Mouse (Mus musculus): ENCODE measurements at regions not wholly inside any gene's neighbourhood (a gene's known extent, or its start where the extent isn't known, plus 50 kb on each side); places are given as distances from the start of the nearest gene placed in this dataset.
A peak's percentile ranks its signal among the peaks of the same experiment; 100 is the strongest.

GRCm38 (mm10) chr8:103475816-103476797, 625.3 kb upstream of the Cdh5 start:
- ATAC-seq (no peak), DNase-seq (ENCODE audit: low spot score) (no peak)
- no peaks in the 10 kb centered on the region for H3K4me1 ChIP-seq (ENCODE audit: insufficient read depth, low read length)
- H3K9me3 ChIP-seq (ENCODE audit: low read length) = no peaks in the 10 kb centered on the region
- H3K4me2 ChIP-seq (ENCODE audit: low read depth, low read length) = no peak overlapping the region
- H3K4me3 ChIP-seq (ENCODE audit: low read length) = no peak overlapping the region
- H3K27me3 ChIP-seq (ENCODE audit: insufficient read depth, low read length) = no peaks in the 10 kb centered on the region
- TF ChIP-seq CTCF (IDR thresholded peaks at IDR 0.05; ENCODE audit: low read depth) = no peak
- H3K36me3 ChIP-seq (ENCODE audit: insufficient read depth, low read length) = no peaks in the 10 kb centered on the region
- no peak overlapping the region for H3K27ac ChIP-seq
- 67% methylated on average over 12 of the region's 12 CpGs for WGBS
- H3K9ac ChIP-seq (replicated peaks; ENCODE audit: low read length) = no peak overlapping the region

DNA sequence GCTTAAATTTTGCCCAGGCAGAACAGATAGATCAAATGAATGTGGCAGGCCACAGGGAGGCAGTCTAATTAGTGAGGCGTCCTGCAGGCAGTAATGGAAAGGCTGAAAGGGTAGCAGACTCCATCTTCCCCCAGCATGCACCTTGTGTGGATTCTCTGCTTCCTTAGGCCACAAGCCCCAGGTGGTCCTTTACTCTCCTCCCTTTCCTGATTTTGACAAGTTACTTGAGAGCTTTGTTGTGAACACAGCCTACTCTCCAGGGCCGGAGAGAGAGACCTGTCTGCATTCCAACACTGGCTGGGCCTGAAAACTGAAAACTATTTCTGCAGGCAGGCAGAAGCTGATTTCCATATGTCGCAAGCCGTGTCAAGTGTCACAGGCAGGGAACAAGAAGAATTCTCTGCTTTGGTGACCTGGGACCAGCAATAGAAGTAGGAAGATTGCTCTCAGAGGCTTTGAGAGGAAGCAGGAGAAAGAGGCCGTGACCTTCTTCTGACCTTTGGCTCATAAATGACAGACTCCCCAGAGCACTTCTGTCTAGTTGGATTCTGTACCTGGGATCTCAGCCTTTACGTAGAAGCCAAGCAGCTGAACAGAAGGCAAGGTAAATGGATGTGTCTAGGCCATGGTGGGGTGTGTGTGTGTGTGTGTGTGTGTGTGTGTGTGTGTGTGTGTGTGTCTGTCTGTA, 619.2 kb upstream of the Cdh5 start:
- H3K9ac ChIP-seq (replicated peaks; ENCODE audit: low read length) = no peak overlapping the region
- no peak overlapping the region for H3K27ac ChIP-seq
- H3K36me3 ChIP-seq (ENCODE audit: insufficient read depth, low read length) = no peaks in the 10 kb centered on the region
- peak; percentile 29; the same call in 1 of the 2 replicates for TF ChIP-seq CTCF (IDR thresholded peaks at IDR 0.05; ENCODE audit: low read depth)
- no peak for DNase-seq (ENCODE audit: low spot score)
- no peaks in the 10 kb centered on the region for H3K27me3 ChIP-seq (ENCODE audit: insufficient read depth, low read length)
- no peak overlapping the region for H3K4me3 ChIP-seq (ENCODE audit: low read length)
- no peaks in the 10 kb centered on the region for H3K4me1 ChIP-seq (ENCODE audit: insufficient read depth, low read length)
- 27% methylated on average over 6 of the region's 6 CpGs for whole genome bisulfite sequencing
- H3K4me2 ChIP-seq (ENCODE audit: low read depth, low read length) = no peak overlapping the region
- peak; percentile 40; the same call in 1 of the 2 replicates for ATAC-seq
- H3K9me3 ChIP-seq (ENCODE audit: low read length) = no peaks in the 10 kb centered on the region

DNA sequence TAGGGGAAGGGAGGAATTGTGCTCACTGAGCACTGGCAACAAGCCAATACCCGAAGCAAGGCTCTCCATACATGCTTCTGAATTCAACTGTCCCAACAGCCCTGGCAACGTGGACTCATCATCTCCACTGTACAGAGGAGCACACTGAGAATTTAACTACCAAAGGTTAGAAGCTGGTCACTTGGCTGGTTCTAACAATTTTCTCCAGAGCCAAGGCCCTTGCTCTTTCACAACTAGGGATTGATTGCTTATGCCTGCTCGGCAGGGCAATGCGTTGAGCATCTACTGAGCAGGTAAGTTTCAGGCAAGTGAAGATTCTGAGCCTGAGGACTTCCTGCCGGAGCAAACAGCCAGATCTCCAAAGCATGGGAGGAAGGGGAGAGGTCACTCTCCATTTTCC, 616.0 kb upstream of the Cdh5 start:
- H3K36me3 ChIP-seq (ENCODE audit: insufficient read depth, low read length) = no peaks in the 10 kb centered on the region

DNA sequence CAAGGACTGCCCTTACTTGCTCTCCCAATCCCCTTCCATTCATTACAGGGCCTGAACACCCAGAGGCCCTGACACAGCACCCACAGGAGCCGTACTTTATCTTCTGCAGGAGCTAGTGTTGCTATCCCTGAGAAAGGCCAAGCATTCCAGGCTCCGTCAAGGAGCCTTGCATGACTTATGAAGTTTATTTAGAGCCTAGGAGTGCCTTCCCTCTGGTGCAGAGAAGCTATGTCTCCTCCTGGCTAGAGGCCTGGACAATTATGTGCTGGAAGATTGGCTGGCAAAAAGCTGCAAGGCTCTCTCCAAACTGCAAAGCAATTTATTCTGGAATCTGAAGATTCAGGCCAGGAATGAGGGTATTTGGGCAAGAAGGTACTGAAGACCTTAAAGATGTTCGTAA, 612.0 kb upstream of the Cdh5 start:
- TF ChIP-seq CTCF (IDR thresholded peaks at IDR 0.05; ENCODE audit: low read depth) = no peak
- Histone ChIP-seq H3K36me3 (ENCODE audit: insufficient read depth, low read length) (no peaks in the 10 kb centered on the region), H3K27ac (no peak overlapping the region), H3K4me2 (ENCODE audit: low read depth, low read length) (no peak overlapping the region), H3K9ac (replicated peaks; ENCODE audit: low read length) (no peak overlapping the region), H3K27me3 (ENCODE audit: insufficient read depth, low read length) (no peaks in the 10 kb centered on the region), H3K4me3 (ENCODE audit: low read length) (no peak overlapping the region), H3K9me3 (ENCODE audit: low read length) (no peaks in the 10 kb centered on the region), H3K4me1 (ENCODE audit: insufficient read depth, low read length) (no peaks in the 10 kb centered on the region)
- no peak for DNase-seq (ENCODE audit: low spot score)
- 75% methylated on average over 3 of the region's 3 CpGs for WGBS
- ATAC-seq = no peak

More for the DNA sequence above, 616.0 kb upstream of the Cdh5 start:
- H3K9ac ChIP-seq (replicated peaks; ENCODE audit: low read length) = no peak overlapping the region
- no peak overlapping the region for H3K4me2 ChIP-seq (ENCODE audit: low read depth, low read length)
- no peak overlapping the region for H3K27ac ChIP-seq
- no peaks in the 10 kb centered on the region for H3K4me1 ChIP-seq (ENCODE audit: insufficient read depth, low read length)
- DNase-seq (ENCODE audit: low spot score) (no peak), ATAC-seq (no peak)
- H3K4me3 ChIP-seq (ENCODE audit: low read length) = no peak overlapping the region
- H3K9me3 ChIP-seq (ENCODE audit: low read length) = no peaks in the 10 kb centered on the region
- no peaks in the 10 kb centered on the region for H3K27me3 ChIP-seq (ENCODE audit: insufficient read depth, low read length)
- no peak for TF ChIP-seq CTCF (IDR thresholded peaks at IDR 0.05; ENCODE audit: low read depth)
- WGBS = 70% methylated on average over 5 of the region's 5 CpGs

DNA sequence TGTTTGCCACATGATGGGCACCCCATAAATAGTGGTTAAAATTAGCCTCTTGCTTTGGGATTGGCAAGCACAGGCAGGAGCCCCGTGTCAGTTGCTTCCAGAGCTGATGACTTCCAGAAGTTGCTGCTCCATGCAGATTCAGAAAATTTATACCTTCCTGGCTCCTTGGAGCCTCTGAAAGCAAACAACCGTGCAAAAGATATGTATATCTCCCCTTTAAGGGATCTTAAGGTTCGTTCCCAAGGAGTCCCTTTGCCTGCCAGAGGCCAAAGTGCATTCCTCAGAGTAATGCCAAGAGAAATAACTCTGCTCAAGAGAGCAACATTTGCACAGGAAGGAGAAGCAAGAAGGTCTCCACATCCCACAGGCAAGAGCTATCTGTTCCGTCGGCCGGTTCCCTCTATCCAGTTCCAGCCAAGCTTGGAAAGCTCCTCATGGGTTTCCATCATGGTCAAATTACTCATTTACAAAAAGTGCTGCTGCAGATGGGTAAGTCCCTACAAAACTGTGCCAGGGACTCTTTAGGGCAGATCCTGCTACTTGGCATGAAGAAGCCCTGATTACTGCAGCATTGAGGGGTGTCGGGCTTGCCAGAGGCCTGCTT, 608.4 kb upstream of the Cdh5 start:
- WGBS = 77% methylated on average over 7 of the region's 7 CpGs
- Histone ChIP-seq H3K9ac (replicated peaks; ENCODE audit: low read length) (no peak overlapping the region), H3K27ac (no peak overlapping the region)

DNA sequence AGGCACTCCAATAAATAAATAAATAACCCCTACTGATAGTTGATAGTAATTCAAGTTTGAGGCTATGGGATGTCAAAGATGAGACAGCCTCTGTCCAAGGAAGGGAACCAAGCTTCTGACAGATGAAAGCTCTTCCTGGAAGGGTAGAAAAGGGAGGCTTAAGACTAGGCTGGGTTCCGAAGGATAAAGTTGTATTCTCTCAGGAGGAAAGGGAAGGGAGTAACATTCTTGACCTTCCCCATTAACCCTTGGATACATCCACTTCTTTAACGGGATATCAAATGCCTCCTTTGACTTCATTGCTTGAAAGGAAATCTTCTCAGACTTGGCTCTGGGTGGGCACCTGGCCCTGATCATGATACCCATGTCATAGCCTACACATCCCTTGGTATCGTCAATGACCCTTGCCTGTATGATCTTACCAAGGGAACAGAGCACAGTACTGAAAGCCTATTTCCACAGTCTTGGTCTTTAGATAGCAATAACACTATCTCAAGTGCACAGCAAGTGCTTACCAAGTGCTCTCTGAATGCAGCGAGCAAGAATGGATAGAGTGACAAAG, 607.4 kb upstream of the Cdh5 start:
- 92% methylated on average over 4 of the region's 4 CpGs for WGBS
- no peak for TF ChIP-seq CTCF (IDR thresholded peaks at IDR 0.05; ENCODE audit: low read depth)

More for the DNA sequence above, 608.4 kb upstream of the Cdh5 start:
- no peak for TF ChIP-seq CTCF (IDR thresholded peaks at IDR 0.05; ENCODE audit: low read depth)
- Histone ChIP-seq H3K4me2 (ENCODE audit: low read depth, low read length) (no peak overlapping the region), H3K27me3 (ENCODE audit: insufficient read depth, low read length) (no peaks in the 10 kb centered on the region), H3K4me1 (ENCODE audit: insufficient read depth, low read length) (no peaks in the 10 kb centered on the region), H3K36me3 (ENCODE audit: insufficient read depth, low read length) (no peaks in the 10 kb centered on the region), H3K9me3 (ENCODE audit: low read length) (no peaks in the 10 kb centered on the region), H3K4me3 (ENCODE audit: low read length) (no peak overlapping the region)
- no peak for DNase-seq (ENCODE audit: low spot score)
- no peak for ATAC-seq

More for the DNA sequence above, 607.4 kb upstream of the Cdh5 start:
- Histone ChIP-seq H3K27ac (no peak overlapping the region), H3K9me3 (ENCODE audit: low read length) (no peaks in the 10 kb centered on the region), H3K4me1 (ENCODE audit: insufficient read depth, low read length) (no peaks in the 10 kb centered on the region), H3K27me3 (ENCODE audit: insufficient read depth, low read length) (no peaks in the 10 kb centered on the region), H3K36me3 (ENCODE audit: insufficient read depth, low read length) (no peaks in the 10 kb centered on the region), H3K4me2 (ENCODE audit: low read depth, low read length) (no peak overlapping the region), H3K4me3 (ENCODE audit: low read length) (no peak overlapping the region), H3K9ac (replicated peaks; ENCODE audit: low read length) (no peak overlapping the region)
- ATAC-seq (no peak), DNase-seq (ENCODE audit: low spot score) (no peak)

All from hindbrain, postnatal 0 days (tissue).